Mouse (Mus musculus) cerebellum, adult 8-10 months (tissue): ENCODE results near the gene Tm9sf3.
A peak's percentile ranks its signal among the peaks of the same experiment; 100 is the strongest.

Source experiments
- DNase-seq: peaks from one replicate; pipeline ENCODE4 v3.0.0; 2022

Gene Tm9sf3

GRCm38 (mm10) chr19:41262712-41263629, 826 bp downstream of the Tm9sf3 start:
- DNase-seq = peak; percentile 64

- DNase-seq = no peak
Measured at GRCm38 (mm10) chr19:41260736-41261135, 3.1 kb downstream of the Tm9sf3 start.

DNA sequence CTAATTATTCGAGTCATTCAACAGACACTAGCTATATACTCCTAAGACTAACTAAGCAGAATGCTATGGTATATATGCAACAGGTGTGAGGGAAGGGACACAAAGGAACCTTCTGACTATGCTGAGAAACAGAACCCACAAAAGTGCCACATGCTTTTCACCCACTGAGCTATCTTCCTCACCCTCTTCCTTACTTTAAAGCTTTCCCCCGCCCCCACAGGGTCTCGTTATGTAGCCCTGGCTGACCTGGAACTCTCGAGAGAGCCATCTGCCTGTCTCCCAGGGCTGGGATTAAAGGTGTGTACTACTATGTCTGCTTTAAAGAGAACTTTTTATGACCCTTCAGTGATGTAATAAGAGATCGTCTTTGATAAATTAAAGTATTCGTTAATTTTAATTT, 4.5 kb downstream of the Tm9sf3 start:
- no peak for DNase-seq

DNA sequence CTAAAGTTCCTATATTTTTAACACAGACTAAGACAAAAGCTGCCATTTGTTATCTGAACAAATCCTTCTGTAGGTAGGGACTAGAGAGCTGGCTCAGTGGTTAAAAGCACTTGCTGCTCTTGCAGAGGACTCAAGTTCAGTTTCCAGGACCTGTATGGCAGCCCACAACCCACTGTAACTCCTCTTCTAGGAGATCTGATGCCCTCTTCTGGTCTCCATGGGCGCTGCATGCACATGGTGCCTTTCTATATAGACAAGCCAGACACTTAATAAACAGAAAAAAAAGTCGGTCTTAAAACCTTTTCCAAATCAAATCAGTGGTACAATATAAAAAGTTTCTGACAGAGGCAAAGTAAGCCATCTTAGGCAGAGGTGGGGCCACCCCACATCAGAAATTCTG, 5.1 kb downstream of the Tm9sf3 start:
- no peak for DNase-seq

GRCm38 (mm10) chr19:41254584-41254983, 9.2 kb downstream of the Tm9sf3 start:
- no peak for DNase-seq

- DNase-seq = no peak
Measured at GRCm38 (mm10) chr19:41248968-41249367, 14.8 kb downstream of the Tm9sf3 start.

- no peak for DNase-seq
Measured at GRCm38 (mm10) chr19:41248271-41248670, 15.5 kb downstream of the Tm9sf3 start.

- no peak for DNase-seq
Measured at GRCm38 (mm10) chr19:41246271-41246670, 17.5 kb downstream of the Tm9sf3 start.

DNA sequence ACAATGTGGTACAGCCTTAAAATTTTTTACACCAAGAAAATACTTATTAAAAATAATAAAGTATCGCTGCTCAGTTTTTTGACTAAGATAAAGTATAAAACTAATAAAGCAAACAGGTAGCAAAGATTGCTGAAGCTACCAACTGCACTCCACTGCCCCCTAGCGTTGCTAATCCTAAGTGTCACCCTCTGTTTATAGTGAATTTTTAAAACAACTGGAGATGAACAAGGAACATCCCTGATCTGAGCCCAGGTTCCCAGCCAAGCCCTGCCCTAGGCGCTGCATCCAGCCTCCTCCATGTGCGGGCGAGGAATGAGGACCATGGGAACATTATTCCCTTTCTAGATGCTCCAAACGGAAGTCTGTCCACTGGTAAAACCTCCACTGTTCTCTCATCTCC, 19.2 kb downstream of the Tm9sf3 start:
- peak; percentile 28 for DNase-seq

- DNase-seq = no peak
Measured at GRCm38 (mm10) chr19:41241997-41242396, 21.8 kb downstream of the Tm9sf3 start.

DNA sequence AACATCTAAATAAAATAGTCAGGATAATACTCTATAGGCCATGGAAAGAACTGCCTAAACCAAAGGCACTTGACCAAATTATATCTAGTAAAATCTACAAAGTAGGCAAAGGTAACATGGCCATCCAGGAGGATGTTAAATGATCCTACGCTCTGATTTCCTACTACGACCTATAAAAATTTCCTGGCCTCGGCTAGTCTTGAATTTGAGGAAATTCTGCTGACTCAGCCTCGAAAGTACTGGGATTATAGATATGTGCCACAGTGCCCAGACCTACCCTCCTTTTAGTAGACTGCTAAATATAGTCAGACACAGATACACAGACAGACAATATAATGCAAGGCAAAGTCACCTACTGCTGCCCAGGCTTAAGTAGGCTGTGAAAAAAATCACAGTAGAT, 30.1 kb downstream of the Tm9sf3 start:
- no peak for DNase-seq

- no peak for DNase-seq
Measured at GRCm38 (mm10) chr19:41208326-41208725, 55.5 kb downstream of the Tm9sf3 start.

- DNase-seq = no peak
Measured at GRCm38 (mm10) chr19:41206811-41207344, 56.9 kb downstream of the Tm9sf3 start, which contains the start of gene Tll2. TSS of gene Tll2 (minus strand) at chr19:41206835.

- DNase-seq = no peak
Measured at GRCm38 (mm10) chr19:41206041-41206810, 57.6 kb downstream of the Tm9sf3 start.

GRCm38 (mm10) chr19:41204159-41205081, 59.4 kb downstream of the Tm9sf3 start:
- no peak for DNase-seq

GRCm38 (mm10) chr19:41197606-41198005, 66.2 kb downstream of the Tm9sf3 start:
- no peak for DNase-seq

DNA sequence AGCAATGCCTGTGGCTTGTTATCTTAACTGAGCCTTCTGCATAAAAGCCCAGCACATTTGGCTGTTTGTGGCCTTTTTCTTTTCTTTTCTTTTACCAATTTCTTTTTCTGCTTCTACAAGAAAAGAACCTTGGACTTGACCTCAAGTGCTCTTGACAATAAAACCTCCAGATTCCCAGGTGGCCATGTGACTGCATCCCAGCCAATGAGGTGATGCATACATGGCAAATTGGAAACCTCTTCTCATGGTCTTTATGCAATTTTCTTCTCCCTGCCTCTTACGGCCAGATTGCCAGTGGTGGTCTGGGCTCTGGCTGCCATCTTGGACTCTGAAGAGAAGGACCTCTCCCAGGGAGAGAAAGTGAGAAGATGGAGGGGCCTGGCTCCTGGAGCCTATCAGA, 70.4 kb downstream of the Tm9sf3 start:
- no peak for DNase-seq

GRCm38 (mm10) chr19:41192953-41193352, 70.8 kb downstream of the Tm9sf3 start:
- no peak for DNase-seq

GRCm38 (mm10) chr19:41191724-41192123, 72.1 kb downstream of the Tm9sf3 start:
- DNase-seq = no peak

GRCm38 (mm10) chr19:41190876-41191434, 72.8 kb downstream of the Tm9sf3 start:
- DNase-seq = no peak

GRCm38 (mm10) chr19:41177331-41177730, 86.5 kb downstream of the Tm9sf3 start:
- DNase-seq = no peak

GRCm38 (mm10) chr19:41176881-41177280, 86.9 kb downstream of the Tm9sf3 start:
- no peak for DNase-seq
